Mouse (Mus musculus): Measurements from ENCODE around the gene Aadacl3.

- no peak for TF ChIP-seq CTCF (IDR thresholded peaks at IDR 0.05; ENCODE audit: control insufficient read depth, insufficient read depth, low read length)
- TF ChIP-seq POLR2A (IDR thresholded peaks at IDR 0.05; ENCODE audit: borderline replicate concordance, control insufficient read depth, low read depth, low read length), result no peak
Measured at GRCm38 (mm10) chr4:144433216-144433615, 30.3 kb downstream of the Aadacl3 start.
